Mouse (Mus musculus) cerebellum, adult 2 months (tissue): Measurements from ENCODE around the gene Grb2. TPM values are rescaled to one million over a fixed set of nuclear protein-coding genes. Genes with fewer than 3 reads are reported as not detected.

Experiments
- DNase-seq, 2 experiments: peaks; one replicate each; pipeline ENCODE4 v3.0.0; 2021
- H3K27ac ChIP-seq: fragments of 200-500 bp; 2 replicates; pipeline ENCODE4 v1.5.1; 2012; ENCODE audit warnings: low read length, control low read depth, inconsistent platforms; ENCODE audit not compliant: insufficient read depth
- H3K27me3 ChIP-seq: fragments of 200-500 bp; 2 replicates; pipeline ENCODE4 v1.6.1; 2012; ENCODE audit warnings: inconsistent platforms, mild to moderate bottlenecking, low read length, moderate library complexity; ENCODE audit not compliant: control insufficient read depth, insufficient read depth
- H3K4me1 ChIP-seq: fragments of 200-500 bp; 2 replicates; pipeline ENCODE4 v1.6.1; 2011; ENCODE audit warnings: low read length; ENCODE audit not compliant: control insufficient read depth, insufficient read depth
- H3K4me3 ChIP-seq: fragments of 200-500 bp; replicated peaks from 2 replicates; pipeline ENCODE3; 2011; ENCODE audit warnings: mild to moderate bottlenecking, low read depth, low read length, control low read depth; ENCODE audit not compliant: insufficient read depth
- CTCF ChIP-seq: fragments of 200-500 bp; IDR thresholded peaks from 2 replicates; pipeline ENCODE4 v1.5.1; 2011; ENCODE audit warnings: low read depth, mild to moderate bottlenecking, control low read depth, low read length, moderate library complexity, borderline replicate concordance; ENCODE audit not compliant: insufficient read depth
- POLR2A ChIP-seq: fragments of 200-500 bp; IDR thresholded peaks from 2 replicates; pipeline ENCODE4 v1.6.1; 2011; ENCODE audit warnings: low read length, control low read depth, borderline replicate concordance; ENCODE audit not compliant: insufficient read depth
- WGBS: fragments of 180-500 bp; shearing (Covaris S2); methylation state at CpG from one replicate; pipeline ENCODE4 v1.1.7; 2018; 5-methylcytosine and 5-hydroxymethylcytosine counted together
- polyA plus RNA-seq: library from polyadenylated mRNA; depleted of rRNA; stranded (reverse); fragments of >200 nt; gene quantifications from 2 replicates; pipeline ENCODE4 v1.2.3, GENCODE M21; 2012

The Grb2 gene
- polyA plus RNA-seq, 1 experiment: 132 TPM

DNA sequence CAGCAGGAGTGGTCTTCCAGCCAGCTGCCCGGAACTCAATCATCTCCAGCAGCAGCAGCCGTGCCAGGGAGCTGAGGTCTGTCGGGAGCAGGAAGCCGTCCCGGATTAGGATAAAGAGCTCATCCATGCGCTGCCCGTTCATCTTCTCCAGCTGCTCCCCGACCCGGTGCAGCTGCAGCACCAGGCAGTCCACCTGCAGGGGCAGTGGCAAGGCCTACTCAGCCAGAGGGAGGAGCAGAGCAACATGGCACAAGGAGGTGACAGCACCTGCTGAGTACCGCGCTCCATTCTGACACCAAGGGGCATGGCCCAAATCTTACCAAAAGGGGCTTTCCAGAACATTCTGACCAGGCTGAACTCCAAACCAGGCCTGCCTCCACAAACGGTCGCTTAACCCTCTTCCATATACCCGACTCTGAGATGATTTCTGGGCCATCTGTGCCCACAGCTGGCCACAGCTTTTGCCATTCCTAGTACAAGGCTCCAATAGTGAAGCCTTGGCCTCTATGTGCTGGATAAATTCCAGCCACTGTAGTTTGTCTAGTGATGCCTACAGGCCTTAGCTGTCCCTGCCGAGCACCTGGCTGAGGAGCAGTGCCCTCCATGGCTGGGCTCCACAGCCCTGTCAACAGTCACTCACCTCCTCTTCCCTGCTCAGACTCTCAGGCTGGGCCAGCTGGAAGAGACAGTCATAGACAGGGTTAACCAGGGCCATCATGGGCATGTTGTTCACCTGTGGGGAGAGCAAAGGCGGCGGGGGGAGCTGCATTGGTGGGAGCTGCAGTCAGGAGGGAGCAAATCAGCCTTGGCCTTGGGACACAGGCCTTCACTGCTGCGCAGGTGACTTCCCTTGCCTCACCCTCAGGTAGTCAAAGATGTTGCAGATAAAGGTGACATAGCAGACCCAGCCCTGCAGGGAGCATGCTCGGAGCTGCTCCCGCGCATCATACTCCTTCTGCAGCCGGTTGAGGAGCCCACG, 99.7 kb downstream of the Grb2 start:
- no peaks in the 10 kb centered on the region for H3K27me3 ChIP-seq
- H3K4me3 ChIP-seq: no peak overlapping the region
- TF ChIP-seq CTCF (no peak), POLR2A (no peak)
- 0 out of 2 replicates have a peak overlapping the region, but pooled peaks have one; percentile 8 for H3K27ac ChIP-seq
- 26% methylated on average over 23 of the region's 23 CpGs for WGBS
- DNase-seq: no peak
- H3K4me1 ChIP-seq: 0 out of 2 replicates have a peak, but pooled peaks cover 4% of the 10 kb centered on the region

DNA sequence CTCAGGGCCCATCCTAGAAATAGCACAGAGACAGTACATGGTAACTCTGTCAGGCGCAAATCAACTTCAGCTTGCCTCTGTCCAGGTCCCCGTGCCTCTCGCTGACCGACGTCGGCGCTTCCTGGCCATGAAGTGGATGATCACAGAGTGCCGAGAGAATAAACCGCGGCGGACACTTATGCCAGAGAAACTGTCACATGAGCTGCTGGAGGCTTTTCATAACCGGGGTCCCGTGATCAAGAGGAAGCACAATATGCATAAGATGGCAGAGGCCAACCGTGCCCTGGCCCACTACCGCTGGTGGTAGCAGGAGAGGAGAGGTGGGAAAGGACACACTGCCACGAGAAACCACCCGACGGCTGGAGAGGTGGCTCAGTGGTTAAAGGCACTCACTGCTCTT, 101.7 kb downstream of the Grb2 start:
- no peak for DNase-seq
- Histone ChIP-seq H3K27ac (no peak overlapping the region), H3K4me3 (no peak overlapping the region), H3K4me1 (peaks cover 13% of the 10 kb centered on the region; the same call in 1 of the 2 replicates), H3K27me3 (no peaks in the 10 kb centered on the region)
- WGBS: 91% methylated on average over 18 of the region's 18 CpGs
- TF ChIP-seq POLR2A: no peak
- no peak for TF ChIP-seq CTCF

DNA sequence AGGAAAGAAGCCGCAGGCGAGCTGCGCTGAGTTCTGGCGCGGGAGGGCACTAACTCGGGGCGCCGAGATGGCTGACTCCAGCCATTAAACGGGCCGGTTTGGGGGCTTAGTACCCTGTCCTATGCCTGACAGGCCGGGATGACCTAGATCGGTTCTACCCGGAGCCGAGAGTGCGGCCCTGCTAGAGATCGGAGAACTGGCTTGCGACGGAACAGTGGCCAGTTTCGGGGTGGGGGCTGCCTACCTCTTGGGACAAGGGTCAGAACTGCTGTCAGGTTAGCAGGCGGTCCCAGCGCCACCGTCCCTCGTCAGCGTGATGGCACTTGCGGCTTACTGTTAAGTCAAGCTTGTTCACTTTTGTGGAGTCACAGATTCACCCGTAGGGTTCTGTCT, 104.1 kb downstream of the Grb2 start:
- TF ChIP-seq CTCF: no peak
- TF ChIP-seq POLR2A: no peak
- Histone ChIP-seq H3K27me3 (no peaks in the 10 kb centered on the region), H3K4me1 (peaks cover 20% of the 10 kb centered on the region; the same call in 1 of the 2 replicates), H3K27ac (peak overlapping the region; percentile 100), H3K4me3 (peak overlapping the region; percentile 83)
- DNase-seq: no peak
- under 1% methylated on average over 26 of the region's 26 CpGs for WGBS

DNA sequence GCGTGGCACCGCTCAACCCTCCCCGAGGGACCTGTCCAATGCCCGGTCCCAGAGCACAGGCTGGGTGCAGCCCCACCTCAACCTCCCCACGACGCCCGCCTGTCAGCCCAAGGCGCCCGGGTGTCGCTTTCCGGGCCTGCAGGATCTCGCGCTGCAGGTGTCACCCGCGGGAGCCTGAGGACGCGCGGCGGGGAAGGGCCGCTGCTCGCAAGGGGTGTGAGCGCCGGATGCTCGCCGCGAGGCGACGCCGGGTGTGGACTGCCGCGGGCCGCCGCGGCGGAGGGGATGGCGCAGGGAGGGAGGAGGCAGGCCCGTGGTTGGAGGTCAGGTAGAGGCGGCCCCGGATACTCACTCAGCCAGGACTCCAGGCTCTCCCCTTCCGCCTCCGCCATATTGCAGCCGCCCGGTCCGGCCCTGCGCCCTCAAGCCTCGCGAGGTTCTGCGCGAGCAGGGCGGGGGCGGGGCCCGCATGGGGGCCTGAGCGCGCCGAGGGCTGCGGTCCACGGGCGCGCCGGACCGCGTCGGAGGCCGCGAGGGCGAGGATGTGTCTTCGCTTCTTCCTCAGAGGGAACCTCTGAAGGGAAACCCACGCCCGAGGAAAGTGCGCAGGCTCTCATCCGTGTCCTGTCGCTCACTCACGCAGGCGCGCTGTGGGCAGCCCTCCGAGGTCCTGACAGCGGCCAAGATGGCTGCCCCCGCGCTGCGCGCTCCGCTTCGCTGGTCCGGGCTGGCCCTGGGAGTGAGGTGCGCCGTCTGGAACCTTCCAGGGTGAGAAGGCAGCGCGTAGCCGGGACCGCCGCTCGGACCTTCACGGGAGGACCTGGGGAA, 104.7 kb downstream of the Grb2 start, which contains the start of the genes Mrps7 and Gga3:
TSS of gene Mrps7 (plus strand) at position 450 of the 828 bp plus-strand sequence.
TSS of gene Gga3 (minus strand) at position 576 of the 828 bp plus-strand sequence.
- peaks cover 15% of the 10 kb centered on the region; the same call in 1 of the 2 replicates for H3K4me1 ChIP-seq
- under 1% methylated on average over 92 of the region's 93 CpGs for WGBS
- TF ChIP-seq CTCF: no peak
- peak; percentile 85 for TF ChIP-seq POLR2A
- H3K27ac ChIP-seq: peak within 1 kb of the TSS; percentile 100
- no peaks in the 10 kb centered on the region for H3K27me3 ChIP-seq
- DNase-seq: peak; percentile 89 to 91
- H3K4me3 ChIP-seq: peak within 1 kb of the TSS; percentile 83

DNA sequence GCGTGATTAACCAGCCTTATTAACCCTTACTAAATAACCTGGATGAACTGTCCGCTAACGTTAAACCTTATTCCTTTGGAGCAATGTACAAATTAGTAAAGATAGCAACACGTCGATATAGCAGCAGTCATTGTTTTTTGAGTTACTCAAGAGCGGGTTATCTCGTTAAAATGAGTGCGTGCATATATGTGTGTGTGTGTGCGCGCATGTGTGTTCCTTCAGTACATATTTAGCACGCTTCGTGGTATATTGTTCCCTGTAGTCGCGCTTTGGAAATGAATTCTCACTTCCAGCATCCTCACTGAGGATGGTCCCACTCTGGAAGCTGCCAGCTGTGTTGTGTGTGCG, 105.3 kb downstream of the Grb2 start:
- TF ChIP-seq POLR2A: no peak
- no peak for TF ChIP-seq CTCF
- Histone ChIP-seq H3K4me1 (peaks cover 15% of the 10 kb centered on the region; the same call in 1 of the 2 replicates), H3K27me3 (no peaks in the 10 kb centered on the region), H3K27ac (peak overlapping the region; percentile 100; the same call in 1 of the 2 replicates), H3K4me3 (peak overlapping the region; percentile 83)
- DNase-seq: no peak
- WGBS: 5% methylated on average over 15 of the region's 15 CpGs

DNA sequence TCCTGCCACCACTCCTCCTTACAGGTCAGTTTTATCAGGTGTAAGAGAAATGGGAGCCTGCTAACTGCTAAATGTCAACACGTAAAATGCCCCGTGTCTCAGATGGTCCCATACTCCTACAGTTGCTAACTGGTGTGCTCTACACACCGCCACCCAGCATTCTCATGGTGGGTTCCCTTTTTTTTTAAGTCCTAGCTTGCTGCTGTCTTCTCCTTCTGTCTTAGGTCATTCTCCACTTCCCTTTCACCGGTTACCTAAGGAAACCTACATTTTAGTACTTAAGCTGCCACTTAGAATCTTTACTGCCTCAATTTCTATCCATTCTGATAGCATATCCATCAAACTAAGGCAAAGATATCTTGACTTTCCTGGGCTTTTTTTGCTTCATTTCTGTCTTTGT, 107.2 kb downstream of the Grb2 start:
- Histone ChIP-seq H3K27me3 (no peaks in the 10 kb centered on the region), H3K4me3 (no peak overlapping the region), H3K27ac (no peak overlapping the region), H3K4me1 (peaks cover 15% of the 10 kb centered on the region; the same call in 1 of the 2 replicates)
- TF ChIP-seq POLR2A (no peak), CTCF (no peak)
- 89% methylated on average over 4 of the region's 4 CpGs for WGBS
- no peak for DNase-seq

DNA sequence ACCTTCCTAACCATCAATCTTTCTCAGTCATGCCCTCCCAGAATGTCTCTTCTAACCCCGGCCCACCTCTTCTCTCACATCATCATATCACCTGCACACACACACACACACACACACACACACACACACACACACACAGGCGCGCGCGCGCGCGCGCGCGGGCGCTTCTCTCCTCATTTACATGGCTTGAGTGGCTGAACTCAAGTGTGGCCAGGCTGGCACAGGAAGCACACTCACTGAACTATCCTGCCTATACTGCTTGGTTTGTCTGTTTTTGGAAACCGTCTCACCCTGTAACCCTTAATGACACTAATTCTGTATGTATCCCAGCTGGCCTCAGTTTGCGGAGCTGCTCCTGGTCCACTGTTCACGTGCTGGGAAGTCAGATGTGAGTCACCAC, 107.7 kb downstream of the Grb2 start:
- H3K27ac ChIP-seq: no peak overlapping the region

More for the DNA sequence above, 107.7 kb downstream of the Grb2 start:
- 95% methylated on average over 15 of the region's 15 CpGs for WGBS
- H3K4me3 ChIP-seq: no peak overlapping the region
- H3K27me3 ChIP-seq: no peaks in the 10 kb centered on the region
- TF ChIP-seq CTCF (no peak), POLR2A (no peak)
- no peak for DNase-seq
- H3K4me1 ChIP-seq: peaks cover 15% of the 10 kb centered on the region; the same call in 1 of the 2 replicates
